8 mouse cellular contexts compared by ENCODE assay signal in the genomic region with DNA sequence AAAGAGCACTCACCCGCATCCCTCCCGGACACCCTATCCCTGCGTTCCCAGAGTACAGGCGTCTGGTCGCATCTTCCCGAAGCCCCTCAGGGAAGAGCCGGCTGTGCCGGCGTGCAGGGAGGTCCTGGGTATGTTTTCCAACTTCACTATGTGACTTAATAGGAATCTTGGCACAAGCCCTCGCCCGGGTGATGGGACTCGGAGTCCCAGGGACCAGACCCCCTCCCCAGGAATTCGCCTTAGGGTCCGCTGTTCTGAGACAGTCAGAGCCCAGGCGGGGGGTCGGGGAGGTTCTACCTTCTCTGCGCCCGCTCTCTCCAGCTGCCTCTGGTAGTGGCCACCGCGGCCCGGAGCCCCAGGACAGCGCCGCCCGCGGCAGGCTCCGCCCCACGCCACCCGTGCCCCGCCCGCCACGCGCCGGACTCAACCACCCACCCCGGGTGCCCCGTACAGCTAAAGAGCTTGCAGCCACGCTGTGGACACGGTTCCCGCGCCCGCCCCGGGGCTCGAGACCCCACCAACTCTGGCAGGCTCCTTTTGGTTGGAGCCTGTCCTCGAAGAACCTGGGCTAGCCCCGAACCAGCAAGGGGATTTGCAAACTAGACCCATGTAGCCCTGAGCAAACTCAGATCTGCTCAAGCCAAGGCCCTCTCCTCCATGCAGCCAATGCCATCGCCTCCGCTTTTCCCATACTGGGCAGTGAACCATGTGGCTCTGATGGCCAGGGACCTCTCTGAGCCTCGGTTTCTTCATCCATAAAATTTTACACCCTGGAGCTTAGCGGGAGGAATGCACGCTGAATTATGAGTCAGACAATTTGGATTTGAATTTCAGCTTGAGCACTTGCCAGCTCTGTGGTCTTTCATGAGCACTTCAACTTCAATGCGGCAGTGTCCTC. TPM values are rescaled to one million over a fixed set of nuclear protein-coding genes. Genes with fewer than 3 reads are reported as not detected.
DNase-seq lines count a peak whose midpoint lies in the region; ATAC-seq and TF ChIP-seq lines count a peak whose summit lies in the region.

TSS of gene Adamtsl4 (minus strand) at position 394 of the 898 bp plus-strand sequence.

- H3K27me3 ChIP-seq in cerebellum, adult 2 months (ENCODE audit: control insufficient read depth, insufficient read depth, low read length) = no peaks in the 10 kb centered on the region
- no peaks in the 10 kb centered on the region for H3K27me3 ChIP-seq in forebrain, embryonic 16.5 days (replicated peaks; ENCODE audit: control insufficient read depth, insufficient read depth, low read length)
- H3K27me3 ChIP-seq in hindbrain, embryonic 10.5 days (ENCODE audit: insufficient read depth, poor library complexity, severe bottlenecking) = peaks cover 42% of the 10 kb centered on the region
- no peaks in the 10 kb centered on the region for H3K27me3 ChIP-seq in limb, embryonic 13.5 days
- peaks cover 26% of the 10 kb centered on the region for H3K27me3 ChIP-seq in midbrain, embryonic 12.5 days
- no peaks in the 10 kb centered on the region for H3K27me3 ChIP-seq in stomach, embryonic 15.5 days (replicated peaks)

- H3K4me1 ChIP-seq in cerebellum, adult 2 months (ENCODE audit: control insufficient read depth, insufficient read depth, low read length) = peaks cover 6% of the 10 kb centered on the region; the same call in 1 of the 2 replicates
- H3K4me1 ChIP-seq in forebrain, embryonic 16.5 days (replicated peaks; ENCODE audit: control insufficient read depth, insufficient read depth, low read length) = peaks cover 11% of the 10 kb centered on the region
- H3K4me1 ChIP-seq in hindbrain, embryonic 10.5 days (replicated peaks) = peaks cover 68% of the 10 kb centered on the region
- peaks cover 44% of the 10 kb centered on the region for H3K4me1 ChIP-seq in limb, embryonic 13.5 days
- peaks cover 21% of the 10 kb centered on the region for H3K4me1 ChIP-seq in midbrain, embryonic 12.5 days
- H3K4me1 ChIP-seq in stomach, embryonic 15.5 days = peaks cover 36% of the 10 kb centered on the region

- peak within 1 kb of the TSS; percentile 65 for H3K4me2 ChIP-seq in forebrain, embryonic 16.5 days (ENCODE audit: low read length)
- H3K4me2 ChIP-seq in limb, embryonic 13.5 days (replicated peaks) = peak within 1 kb of the TSS; percentile 90
- H3K4me2 ChIP-seq in midbrain, embryonic 12.5 days (replicated peaks) = peak within 1 kb of the TSS; percentile 62
- H3K4me2 ChIP-seq in stomach, embryonic 15.5 days = peak within 1 kb of the TSS; percentile 92

- H3K9ac ChIP-seq in forebrain, embryonic 16.5 days (replicated peaks; ENCODE audit: low read depth, low read length) = peak within 1 kb of the TSS; percentile 33; the same call in 1 of the 2 replicates
- H3K9ac ChIP-seq in limb, embryonic 13.5 days = peak within 1 kb of the TSS; percentile 68
- H3K9ac ChIP-seq in midbrain, embryonic 12.5 days (replicated peaks) = peak within 1 kb of the TSS; percentile 37; the same call in 1 of the 2 replicates
- H3K9ac ChIP-seq in stomach, embryonic 15.5 days = peak within 1 kb of the TSS; percentile 29

- peak; percentile 65 for ATAC-seq in forebrain, embryonic 16.5 days
- peak; percentile 77 for ATAC-seq in limb, embryonic 13.5 days (ENCODE audit: low FRiP score, low read depth)
- ATAC-seq in midbrain, embryonic 12.5 days (ENCODE audit: low FRiP score, low read depth) = peak; percentile 67
- peak; percentile 51 for ATAC-seq in stomach, embryonic 15.5 days (ENCODE audit: insufficient read depth, low FRiP score, low read depth)

- no peak for TF ChIP-seq CTCF in cerebellum, adult 2 months (IDR thresholded peaks at IDR 0.05; ENCODE audit: borderline replicate concordance, insufficient read depth, low read depth, low read length)

- no peaks in the 10 kb centered on the region for H3K9me3 ChIP-seq in forebrain, embryonic 16.5 days (ENCODE audit: control insufficient read depth, low read length)
- 0 out of 2 replicates have a peak, but pooled peaks cover 2% of the 10 kb centered on the region for H3K9me3 ChIP-seq in hindbrain, embryonic 10.5 days
- no peaks in the 10 kb centered on the region for H3K9me3 ChIP-seq in limb, embryonic 13.5 days
- H3K9me3 ChIP-seq in midbrain, embryonic 12.5 days = no peaks in the 10 kb centered on the region
- H3K9me3 ChIP-seq in stomach, embryonic 15.5 days = no peaks in the 10 kb centered on the region

- peak; percentile 46 for DNase-seq in right cerebral cortex, adult 18-20 months
- no peak for DNase-seq in right cerebral cortex, postnatal 10 days (ENCODE audit: low spot score in 2 of 2)
- DNase-seq in cerebellum, adult 2 months = peak; percentile 72 to 76
- DNase-seq in hindbrain, embryonic 10.5 days (ENCODE audit: low spot score) = peak; percentile 57

- WGBS in cerebellum, adult 2 months = under 1% methylated on average over 50 of the region's 50 CpGs
- 6% methylated on average over 50 of the region's 50 CpGs for WGBS in forebrain, embryonic 16.5 days
- 6% methylated on average over 50 of the region's 50 CpGs for WGBS in hindbrain, embryonic 10.5 days
- WGBS in limb, embryonic 13.5 days = 3% methylated on average over 50 of the region's 50 CpGs
- 5% methylated on average over 50 of the region's 50 CpGs for WGBS in midbrain, embryonic 12.5 days
- WGBS in stomach, embryonic 15.5 days = 4% methylated on average over 50 of the region's 50 CpGs

- peak within 1 kb of the TSS; percentile 76 for H3K4me3 ChIP-seq in cerebellum, adult 2 months (replicated peaks; ENCODE audit: insufficient read depth, low read depth, low read length)
- H3K4me3 ChIP-seq in forebrain, embryonic 16.5 days (replicated peaks; ENCODE audit: low read length) = peak within 1 kb of the TSS; percentile 35
- H3K4me3 ChIP-seq in hindbrain, embryonic 10.5 days = peak within 1 kb of the TSS; percentile 57
- H3K4me3 ChIP-seq in limb, embryonic 13.5 days = peak within 1 kb of the TSS; percentile 51
- H3K4me3 ChIP-seq in midbrain, embryonic 12.5 days = peak within 1 kb of the TSS; percentile 40
- H3K4me3 ChIP-seq in stomach, embryonic 15.5 days (replicated peaks) = peak within 1 kb of the TSS; percentile 50

- no peaks in the 10 kb centered on the region for H3K36me3 ChIP-seq in forebrain, embryonic 16.5 days (ENCODE audit: control insufficient read depth, insufficient read depth)
- peaks cover 5% of the 10 kb centered on the region; the same call in 1 of the 2 replicates for H3K36me3 ChIP-seq in hindbrain, embryonic 10.5 days
- no peaks in the 10 kb centered on the region; the same call in 1 of the 2 replicates for H3K36me3 ChIP-seq in limb, embryonic 13.5 days
- H3K36me3 ChIP-seq in midbrain, embryonic 12.5 days = no peaks in the 10 kb centered on the region
- no peaks in the 10 kb centered on the region for H3K36me3 ChIP-seq in stomach, embryonic 15.5 days

- TF ChIP-seq POLR2A in cerebellum, adult 2 months (IDR thresholded peaks at IDR 0.05; ENCODE audit: borderline replicate concordance, insufficient read depth, low read length) = no peak

- peak within 1 kb of the TSS; percentile 62 for H3K27ac ChIP-seq in cerebellum, adult 2 months (ENCODE audit: insufficient read depth, low read length)
- H3K27ac ChIP-seq in forebrain, embryonic 16.5 days (ENCODE audit: low read length) = no peak within 1 kb of the TSS
- H3K27ac ChIP-seq in hindbrain, embryonic 10.5 days = peak within 1 kb of the TSS; percentile 84
- peak within 1 kb of the TSS; percentile 77 for H3K27ac ChIP-seq in limb, embryonic 13.5 days
- no peak within 1 kb of the TSS for H3K27ac ChIP-seq in midbrain, embryonic 12.5 days (replicated peaks)
- peak within 1 kb of the TSS; percentile 95 for H3K27ac ChIP-seq in stomach, embryonic 15.5 days

RNA-seq across cellular contexts. Expression of gene Adamtsl4, which starts in this region (rescaled TPM):
- 13.5 and 15.9 TPM in 2 replicates for polyA plus RNA-seq in cerebellum, adult 2 months (2012; rRNA removed)
- 0.48 and 1.2 TPM in 2 replicates for polyA plus RNA-seq in forebrain, embryonic 16.5 days (2015; fragmentation: Nextera tagmentation; extraction: Ambion mirVana)
- polyA plus RNA-seq in hindbrain, embryonic 10.5 days (2016; fragmentation: Nextera tagmentation; extraction: Ambion mirVana) = 0.73 and 0.86 TPM in 2 replicates
- polyA plus RNA-seq in limb, embryonic 13.5 days (2015; fragmentation: Nextera tagmentation; extraction: Ambion mirVana) = 2.7 and 4.1 TPM in 2 replicates
- polyA plus RNA-seq in midbrain, embryonic 12.5 days (2016; fragmentation: Nextera tagmentation; extraction: Ambion mirVana) = 1.3 and 1.5 TPM in 2 replicates
- 3.8 and 7.3 TPM in 2 replicates for polyA plus RNA-seq in stomach, embryonic 15.5 days (2015; fragmentation: Nextera tagmentation; extraction: Ambion mirVana)

Comparison
In these comparisons a context has a peak if more than half of its experiments do, and no peak if none do; other contexts are left out.
1. DNase-seq: peak in right cerebral cortex, adult 18-20 months (single experiment) and cerebellum, adult 2 months (2 of 2); none in right cerebral cortex, postnatal 10 days (0 of 2).
2. Peak in DNase-seq, H3K4me3 ChIP-seq and H3K27ac ChIP-seq in hindbrain, embryonic 10.5 days; RNA of the gene not detected or under 1 TPM.
3. H3K27ac ChIP-seq: peak in cerebellum, adult 2 months (single experiment), limb, embryonic 13.5 days (single experiment) and stomach, embryonic 15.5 days (single experiment); none in forebrain, embryonic 16.5 days (single experiment) and midbrain, embryonic 12.5 days (single experiment).
4. Peak in every context shown above with its lines, with median percentiles within 50 percentile points of each other: H3K4me3 ChIP-seq, ATAC-seq, H3K4me2 ChIP-seq and H3K9ac ChIP-seq.